Comparison of ENCODE assay signal across 11 mouse cellular contexts in genomic region chr14:73280996-73281395, GRCm38 (mm10). TPM values are rescaled to one million over a fixed set of nuclear protein-coding genes. Genes with fewer than 3 reads are reported as not detected.
DNase-seq lines count a peak whose midpoint lies in the region; ATAC-seq and TF ChIP-seq lines count a peak whose summit lies in the region.
"Had no signal": no experiment of that assay in that cellular context is flagged by ENCODE, and none has a peak within 500 bp of the region (broad histone marks: within the 10 kb centered on the region; RNA-seq: fewer than 3 reads in every experiment).

No protein-coding gene starts in this region.

- H3K27ac ChIP-seq in hindbrain, embryonic 11.5 days (ENCODE audit: low read depth, low read length): no peak overlapping the region
- no peak overlapping the region for H3K27ac ChIP-seq in hindbrain, embryonic 13.5 days
- no peak overlapping the region for H3K27ac ChIP-seq in lung, embryonic 14.5 days (ENCODE audit: low read depth)
- H3K27ac ChIP-seq: liver, embryonic 15.5 days had no signal

- H3K4me1 ChIP-seq in hindbrain, embryonic 11.5 days (replicated peaks; ENCODE audit: control insufficient read depth, insufficient read depth, low read length): no peaks in the 10 kb centered on the region
- no peaks in the 10 kb centered on the region for H3K4me1 ChIP-seq in hindbrain, embryonic 13.5 days (replicated peaks)
- no peaks in the 10 kb centered on the region for H3K4me1 ChIP-seq in lung, embryonic 14.5 days (ENCODE audit: insufficient read depth)
- H3K4me1 ChIP-seq: liver, embryonic 15.5 days had no signal

- no peaks in the 10 kb centered on the region for H3K9me3 ChIP-seq in hindbrain, embryonic 11.5 days (ENCODE audit: control insufficient read depth, low read length)
- no peaks in the 10 kb centered on the region for H3K9me3 ChIP-seq in hindbrain, embryonic 13.5 days
- H3K9me3 ChIP-seq in lung, embryonic 14.5 days (ENCODE audit: low read depth, low read length): no peaks in the 10 kb centered on the region
- H3K9me3 ChIP-seq: liver, embryonic 15.5 days had no signal

- H3K27me3 ChIP-seq in hindbrain, embryonic 11.5 days (ENCODE audit: control insufficient read depth, insufficient read depth, low read length): no peaks in the 10 kb centered on the region
- no peaks in the 10 kb centered on the region for H3K27me3 ChIP-seq in hindbrain, embryonic 13.5 days
- no peaks in the 10 kb centered on the region for H3K27me3 ChIP-seq in lung, embryonic 14.5 days (ENCODE audit: insufficient read depth, low read length)
- H3K27me3 ChIP-seq: liver, embryonic 15.5 days had no signal

- H3K9ac ChIP-seq in hindbrain, embryonic 11.5 days (ENCODE audit: low read depth, low read length): no peak overlapping the region
- no peak overlapping the region for H3K9ac ChIP-seq in hindbrain, embryonic 13.5 days
- H3K9ac ChIP-seq in lung, embryonic 14.5 days: no peak overlapping the region
- H3K9ac ChIP-seq: liver, embryonic 15.5 days had no signal

- ATAC-seq in hindbrain, embryonic 11.5 days (ENCODE audit: low FRiP score): no peak
- ATAC-seq in hindbrain, embryonic 13.5 days (ENCODE audit: low FRiP score): no peak
- no peak for ATAC-seq in lung, embryonic 14.5 days (ENCODE audit: insufficient read depth)
- no peak for ATAC-seq in activated CD4-positive, CD25-positive, alpha-beta regulatory T cell, adult 4 months

- H3K4me3 ChIP-seq in hindbrain, embryonic 11.5 days (ENCODE audit: low read depth, low read length): no peak overlapping the region
- no peak overlapping the region for H3K4me3 ChIP-seq in hindbrain, embryonic 13.5 days
- H3K4me3 ChIP-seq in lung, embryonic 14.5 days (ENCODE audit: low read depth, low read length): no peak overlapping the region
- H3K4me3 ChIP-seq: liver, embryonic 15.5 days had no signal

- no peaks in the 10 kb centered on the region for H3K36me3 ChIP-seq in hindbrain, embryonic 11.5 days (ENCODE audit: control insufficient read depth, insufficient read depth, low read length)
- peaks cover 13% of the 10 kb centered on the region; the same call in 1 of the 2 replicates for H3K36me3 ChIP-seq in hindbrain, embryonic 13.5 days
- no peaks in the 10 kb centered on the region for H3K36me3 ChIP-seq in lung, embryonic 14.5 days (ENCODE audit: insufficient read depth)

- 25% methylated on average over 1 of the region's 1 CpGs for WGBS in hindbrain, embryonic 11.5 days
- WGBS in hindbrain, embryonic 13.5 days: 3% methylated on average over 1 of the region's 1 CpGs
- WGBS in lung, embryonic 14.5 days: 21% methylated on average over 1 of the region's 1 CpGs

- H3K4me2 ChIP-seq in hindbrain, embryonic 11.5 days (replicated peaks; ENCODE audit: low read depth, low read length): no peak overlapping the region
- H3K4me2 ChIP-seq in hindbrain, embryonic 13.5 days: no peak overlapping the region
- no peak overlapping the region for H3K4me2 ChIP-seq in lung, embryonic 14.5 days
- H3K4me2 ChIP-seq: liver, embryonic 15.5 days had no signal

- TF ChIP-seq CTCF in lung, embryonic 14.5 days (IDR thresholded peaks at IDR 0.05; ENCODE audit: low read depth): peak; percentile 52

- DNase-seq in adrenal gland, postnatal 10 days: peak; percentile 15
- DNase-seq in adrenal gland, adult (ENCODE audit: inconsistent age in 2 of 2, low spot score in 1 of 2): no peak
- DNase-seq in hindbrain, embryonic 11.5 days (ENCODE audit: low spot score): peak; percentile 13
- DNase-seq in lung, embryonic 14.5 days: peak; percentile 51
- no peak for DNase-seq in lung, postnatal 14 days
- peak; percentile 13 for DNase-seq in kidney, postnatal 14 days
- DNase-seq: gastrocnemius, postnatal 25 days; spleen, adult 18-20 months had no signal

RNA-seq across cellular contexts. Expression of gene Lpar6, which starts 43.3 kb away (rescaled TPM):
- 10 to 100 TPM in 1 of 2 experiments, 1 to 10 TPM in 1; 8.3 to 11.5 TPM for total RNA-seq in adrenal gland, postnatal 10 days (2021)
- 15.6 and 19.3 TPM in 2 replicates for polyA plus RNA-seq in hindbrain, embryonic 11.5 days (2014; fragmentation: Nextera tagmentation; extraction: Ambion mirVana)
- polyA plus RNA-seq in hindbrain, embryonic 13.5 days (2015; fragmentation: Nextera tagmentation; extraction: Ambion mirVana): 6.8 and 7.0 TPM in 2 replicates
- polyA plus RNA-seq in lung, embryonic 14.5 days (2014; fragmentation: Nextera tagmentation; extraction: Ambion mirVana): 13.4 and 14.2 TPM in 2 replicates
- polyA plus RNA-seq in activated CD4-positive, CD25-positive, alpha-beta regulatory T cell, adult 4 months (2017; shearing (Covaris generic)): 10 to 100 TPM; 41.7 to 50.0 TPM

RNA-seq across cellular contexts. Expression of gene Rb1, which starts 44.6 kb away (rescaled TPM):
- total RNA-seq in adrenal gland, postnatal 10 days (2021): 10 to 100 TPM; 20.6 to 26.1 TPM
- polyA plus RNA-seq in hindbrain, embryonic 11.5 days (2014; fragmentation: Nextera tagmentation; extraction: Ambion mirVana): 37.8 and 43.0 TPM in 2 replicates
- 21.8 and 22.4 TPM in 2 replicates for polyA plus RNA-seq in hindbrain, embryonic 13.5 days (2015; fragmentation: Nextera tagmentation; extraction: Ambion mirVana)
- polyA plus RNA-seq in lung, embryonic 14.5 days (2014; fragmentation: Nextera tagmentation; extraction: Ambion mirVana): 19.3 and 23.9 TPM in 2 replicates
- polyA plus RNA-seq in activated CD4-positive, CD25-positive, alpha-beta regulatory T cell, adult 4 months (2017; shearing (Covaris generic)): 10 to 100 TPM; 12.1 to 92.0 TPM

Comparison
In these comparisons a context has a peak if more than half of its experiments do, and no peak if none do; other contexts are left out.
1. DNase-seq: peak in adrenal gland, postnatal 10 days (single experiment), hindbrain, embryonic 11.5 days (single experiment), lung, embryonic 14.5 days (single experiment) and kidney, postnatal 14 days (single experiment); none in adrenal gland, adult (0 of 2) and lung, postnatal 14 days (single experiment).